Mouse (Mus musculus): Measurements from ENCODE around the gene Zfp811. TPM values are rescaled to one million over a fixed set of nuclear protein-coding genes. Genes with fewer than 3 reads are reported as not detected.

Zfp811 gene
- polyA plus RNA-seq, 1 experiment from 2014 or later, result 18.1 TPM

GRCm38 (mm10) chr17:32788576-32788975 lies 21.2 kb downstream of the Zfp811 start:
- peak overlapping the region; percentile 95 for H3K4me3 ChIP-seq
- DNase-seq (ENCODE audit: extremely low spot score, low spot score), result peak; percentile 16
- H3K9me3 ChIP-seq, result peaks cover 5% of the 10 kb centered on the region; the same call in 1 of the 2 replicates
- peaks cover 31% of the 10 kb centered on the region for H3K36me3 ChIP-seq (replicated peaks)
- 12% methylated on average over 9 of the region's 9 CpGs for WGBS
- peaks cover 23% of the 10 kb centered on the region for H3K4me1 ChIP-seq
- no peaks in the 10 kb centered on the region for H3K27me3 ChIP-seq (ENCODE audit: poor library complexity, severe bottlenecking)
- H3K27ac ChIP-seq, result peak overlapping the region; percentile 96

GRCm38 (mm10) chr17:32788094-32788559 lies 21.6 kb downstream of the Zfp811 start, which contains the start of gene Zfp871:
Gene Zfp871, minus strand, starts transcription at chr17:32788287.
- H3K27ac ChIP-seq, result peak within 1 kb of the TSS; percentile 96
- no peaks in the 10 kb centered on the region for H3K27me3 ChIP-seq (ENCODE audit: poor library complexity, severe bottlenecking)
- peak within 1 kb of the TSS; percentile 95 for H3K4me3 ChIP-seq
- H3K4me1 ChIP-seq, result peaks cover 23% of the 10 kb centered on the region
- 0% methylated on average over 22 of the region's 22 CpGs for WGBS
- peaks cover 36% of the 10 kb centered on the region for H3K36me3 ChIP-seq (replicated peaks)
- peaks cover 8% of the 10 kb centered on the region for H3K9me3 ChIP-seq
- peak; percentile 88 for DNase-seq (ENCODE audit: extremely low spot score, low spot score)

GRCm38 (mm10) chr17:32787436-32788093 lies 22.2 kb downstream of the Zfp811 start:
- 2% methylated on average over 31 of the region's 31 CpGs for WGBS
- H3K4me3 ChIP-seq, result peak overlapping the region; percentile 95
- peaks cover 23% of the 10 kb centered on the region for H3K4me1 ChIP-seq
- H3K27me3 ChIP-seq (ENCODE audit: poor library complexity, severe bottlenecking), result no peaks in the 10 kb centered on the region
- peak overlapping the region; percentile 96 for H3K27ac ChIP-seq
- H3K36me3 ChIP-seq (replicated peaks), result peaks cover 41% of the 10 kb centered on the region
- no peak for DNase-seq (ENCODE audit: extremely low spot score, low spot score)
- H3K9me3 ChIP-seq, result peaks cover 13% of the 10 kb centered on the region

DNA sequence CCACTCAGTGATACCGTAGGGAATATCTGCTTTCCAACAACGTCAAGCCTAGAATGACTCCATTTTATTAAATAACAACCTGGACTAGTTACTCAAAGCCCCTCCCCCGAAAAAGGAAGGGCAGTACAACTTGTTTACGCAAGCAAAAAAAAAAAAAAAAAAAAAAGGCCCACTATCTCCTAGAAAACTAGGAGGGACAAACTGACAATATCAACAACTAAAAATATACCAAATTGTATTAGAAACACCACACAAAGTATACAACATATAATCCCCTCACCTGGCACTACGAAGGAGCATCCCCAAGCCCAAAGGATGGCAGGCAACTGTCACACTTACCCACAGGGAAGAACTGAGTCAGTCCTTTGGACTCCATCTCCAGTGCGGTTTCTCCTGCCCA lies 22.8 kb downstream of the Zfp811 start:
- peaks cover 48% of the 10 kb centered on the region for H3K36me3 ChIP-seq (replicated peaks)
- DNase-seq (ENCODE audit: extremely low spot score, low spot score), result no peak
- 81% methylated on average over 6 of the region's 6 CpGs for WGBS

GRCm38 (mm10) chr17:32785656-32786055 lies 24.1 kb downstream of the Zfp811 start:
- WGBS, result 91% methylated on average over 3 of the region's 3 CpGs
- Histone ChIP-seq H3K9me3 (peaks cover 13% of the 10 kb centered on the region), H3K36me3 (replicated peaks) (peaks cover 58% of the 10 kb centered on the region), H3K4me3 (no peak overlapping the region; the same call in 1 of the 2 replicates), H3K27me3 (ENCODE audit: poor library complexity, severe bottlenecking) (no peaks in the 10 kb centered on the region), H3K27ac (no peak overlapping the region), H3K4me1 (peaks cover 23% of the 10 kb centered on the region)
- no peak for DNase-seq (ENCODE audit: extremely low spot score, low spot score)

More for the DNA sequence above, 22.8 kb downstream of the Zfp811 start:
- no peaks in the 10 kb centered on the region for H3K27me3 ChIP-seq (ENCODE audit: poor library complexity, severe bottlenecking)
- H3K27ac ChIP-seq, result no peak overlapping the region
- peak overlapping the region; percentile 95 for H3K4me3 ChIP-seq
- H3K4me1 ChIP-seq, result peaks cover 23% of the 10 kb centered on the region
- peaks cover 13% of the 10 kb centered on the region for H3K9me3 ChIP-seq

DNA sequence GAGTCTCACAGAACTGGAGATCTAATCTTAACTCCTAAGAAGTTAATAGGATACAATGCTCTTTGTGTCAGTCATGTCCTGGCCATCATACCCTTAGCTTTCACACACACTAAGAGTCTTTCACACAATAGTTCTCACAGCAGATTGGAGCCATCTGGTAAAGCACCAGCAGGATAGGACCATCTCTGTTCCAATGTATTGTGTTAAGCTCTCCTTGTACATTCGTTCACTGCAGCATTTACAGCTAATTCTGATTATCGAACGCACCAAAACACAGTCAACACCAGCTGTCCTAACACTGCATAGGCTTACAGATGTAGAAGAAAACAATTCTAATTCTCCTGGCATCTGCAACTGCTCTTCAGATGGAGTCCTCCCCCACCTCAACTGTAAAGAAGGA lies 32.2 kb downstream of the Zfp811 start:
- no peak overlapping the region for H3K4me3 ChIP-seq
- H3K36me3 ChIP-seq (replicated peaks), result peaks cover 98% of the 10 kb centered on the region
- no peaks in the 10 kb centered on the region for H3K9me3 ChIP-seq
- DNase-seq (ENCODE audit: extremely low spot score, low spot score), result no peak
- no peaks in the 10 kb centered on the region for H3K4me1 ChIP-seq
- WGBS, result 97% methylated on average over 3 of the region's 3 CpGs
- H3K27ac ChIP-seq, result no peak overlapping the region
- H3K27me3 ChIP-seq (ENCODE audit: poor library complexity, severe bottlenecking), result no peaks in the 10 kb centered on the region

GRCm38 (mm10) chr17:32771213-32771612 lies 38.5 kb downstream of the Zfp811 start:
- Histone ChIP-seq H3K36me3 (replicated peaks) (peaks cover 100% of the 10 kb centered on the region), H3K9me3 (peaks cover 28% of the 10 kb centered on the region), H3K27me3 (ENCODE audit: poor library complexity, severe bottlenecking) (no peaks in the 10 kb centered on the region), H3K27ac (no peak overlapping the region), H3K4me3 (no peak overlapping the region), H3K4me1 (no peaks in the 10 kb centered on the region)
- no peak for DNase-seq (ENCODE audit: extremely low spot score, low spot score)
- 92% methylated on average over 1 of the region's 1 CpGs for WGBS

- Histone ChIP-seq H3K27me3 (ENCODE audit: poor library complexity, severe bottlenecking) (no peaks in the 10 kb centered on the region), H3K9me3 (peaks cover 49% of the 10 kb centered on the region), H3K4me3 (no peak overlapping the region), H3K4me1 (no peaks in the 10 kb centered on the region), H3K36me3 (replicated peaks) (peaks cover 86% of the 10 kb centered on the region), H3K27ac (no peak overlapping the region)
- 96% methylated on average over 2 of the region's 2 CpGs for WGBS
- no peak for DNase-seq (ENCODE audit: extremely low spot score, low spot score)
Observed at GRCm38 (mm10) chr17:32766422-32766821, 43.3 kb downstream of the Zfp811 start.

DNA sequence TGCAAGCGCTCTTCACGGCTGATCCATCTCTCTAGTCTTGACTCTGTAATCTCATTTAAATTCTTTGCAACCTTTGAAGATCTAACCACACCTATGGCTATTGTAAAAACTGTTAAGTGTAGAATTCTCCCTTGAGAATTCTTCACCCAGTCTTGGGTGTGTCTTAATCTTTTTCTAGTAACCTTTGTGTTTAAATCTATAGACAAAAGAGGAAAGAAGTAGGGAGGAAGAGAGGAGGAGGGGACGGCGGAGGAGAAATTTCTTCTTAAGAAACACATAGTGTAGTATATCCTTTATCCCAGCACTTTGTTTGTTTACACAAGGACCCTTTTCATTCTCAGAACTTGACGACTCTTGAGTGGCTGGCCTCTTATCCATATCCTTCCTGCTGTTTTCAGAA lies 52.4 kb downstream of the Zfp811 start:
- Histone ChIP-seq H3K4me1 (peaks cover 8% of the 10 kb centered on the region), H3K4me3 (no peak overlapping the region), H3K9me3 (no peaks in the 10 kb centered on the region), H3K27me3 (ENCODE audit: poor library complexity, severe bottlenecking) (no peaks in the 10 kb centered on the region), H3K36me3 (replicated peaks) (no peaks in the 10 kb centered on the region), H3K27ac (no peak overlapping the region)
- DNase-seq (ENCODE audit: extremely low spot score, low spot score), result no peak
- WGBS, result 74% methylated on average over 5 of the region's 5 CpGs

DNA sequence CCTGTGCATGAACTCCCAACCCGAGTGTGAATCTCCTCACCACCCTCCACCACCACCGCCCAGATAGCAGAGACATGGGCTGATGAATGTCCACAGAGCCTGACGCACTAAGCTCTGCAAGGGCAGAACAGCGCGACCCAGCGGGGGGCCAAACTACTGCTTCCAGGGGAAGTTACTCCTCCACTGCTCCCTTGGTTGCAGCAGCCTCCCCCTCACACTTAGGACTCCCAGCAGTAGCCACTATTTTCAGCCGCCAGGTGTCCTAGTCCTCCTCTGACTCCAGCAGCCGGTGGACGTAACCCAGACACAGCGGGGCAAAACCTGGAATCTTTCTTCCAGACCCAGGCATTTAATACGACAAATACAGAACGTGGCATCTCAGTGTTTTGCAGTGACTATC lies 56.1 kb downstream of the Zfp811 start:
- 12% methylated on average over 12 of the region's 12 CpGs for WGBS
- Histone ChIP-seq H3K36me3 (replicated peaks) (no peaks in the 10 kb centered on the region), H3K27me3 (ENCODE audit: poor library complexity, severe bottlenecking) (no peaks in the 10 kb centered on the region), H3K4me3 (peak overlapping the region; percentile 12; the same call in 1 of the 2 replicates), H3K27ac (no peak overlapping the region), H3K9me3 (no peaks in the 10 kb centered on the region), H3K4me1 (peaks cover 8% of the 10 kb centered on the region)
- peak; percentile 33 for DNase-seq (ENCODE audit: extremely low spot score, low spot score)

- 86% methylated on average over 6 of the region's 6 CpGs for WGBS
- Histone ChIP-seq H3K27me3 (ENCODE audit: poor library complexity, severe bottlenecking) (no peaks in the 10 kb centered on the region), H3K4me1 (peaks cover 8% of the 10 kb centered on the region), H3K36me3 (replicated peaks) (no peaks in the 10 kb centered on the region), H3K9me3 (no peaks in the 10 kb centered on the region), H3K4me3 (no peak overlapping the region), H3K27ac (no peak overlapping the region)
- DNase-seq (ENCODE audit: extremely low spot score, low spot score), result no peak
Observed at GRCm38 (mm10) chr17:32752813-32753360, 56.8 kb downstream of the Zfp811 start.

DNA sequence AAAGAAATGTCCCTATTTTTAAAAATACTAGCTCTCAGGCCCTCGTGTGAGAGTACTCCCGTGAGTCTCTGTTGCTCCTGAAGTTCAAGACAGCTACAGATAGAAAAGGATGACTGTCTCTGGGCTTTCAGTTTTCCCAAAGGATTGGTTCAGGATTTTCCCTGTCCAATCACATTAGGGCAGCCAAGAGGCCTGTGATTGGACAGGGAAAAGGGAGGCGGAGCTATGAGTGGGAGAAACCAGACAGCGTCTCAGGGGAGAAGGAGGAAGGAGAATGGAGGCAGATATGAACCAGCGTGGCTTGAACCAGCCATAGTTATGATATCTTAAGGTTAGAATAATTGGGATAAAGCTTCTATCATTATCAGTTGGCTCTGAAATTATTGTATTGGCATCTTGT lies 59.1 kb downstream of the Zfp811 start:
- Histone ChIP-seq H3K36me3 (replicated peaks) (no peaks in the 10 kb centered on the region), H3K9me3 (no peaks in the 10 kb centered on the region), H3K27me3 (ENCODE audit: poor library complexity, severe bottlenecking) (no peaks in the 10 kb centered on the region), H3K27ac (no peak overlapping the region), H3K4me3 (no peak overlapping the region), H3K4me1 (peaks cover 8% of the 10 kb centered on the region)
- WGBS, result 51% methylated on average over 5 of the region's 5 CpGs
- no peak for DNase-seq (ENCODE audit: extremely low spot score, low spot score)
